Mouse (Mus musculus) small intestine, adult 2 months (tissue): ENCODE results near the gene Sirpb1b. TPM values are rescaled to one million over a fixed set of nuclear protein-coding genes. Genes with fewer than 3 reads are reported as not detected.
"Not testable (repeated sequence)": the region's sequence is repeated elsewhere in the genome, so short reads cannot be mapped to it uniquely, and the experiment has no call there.

ENCODE experiments used
- H3K27ac ChIP-seq: fragments of 200-500 bp; 2 replicates; pipeline ENCODE4 v1.5.1; 2012; ENCODE audit warnings: low read depth, low read length, control low read depth, inconsistent platforms; ENCODE audit not compliant: insufficient read depth
- H3K27me3 ChIP-seq: fragments of 200-500 bp; 2 replicates; pipeline ENCODE4 v1.6.1; 2012; ENCODE audit warnings: mild to moderate bottlenecking, moderate library complexity, low read length, inconsistent platforms; ENCODE audit not compliant: control insufficient read depth, insufficient read depth
- H3K36me3 ChIP-seq: fragments of 200-500 bp; 2 replicates; pipeline ENCODE4 v1.6.1; 2012; ENCODE audit warnings: mild to moderate bottlenecking, low read length, control low read depth, inconsistent platforms; ENCODE audit not compliant: control insufficient read depth, insufficient read depth
- H3K4me1 ChIP-seq: fragments of 200-500 bp; 2 replicates; pipeline ENCODE4 v1.6.1; 2012; ENCODE audit warnings: low read length, inconsistent platforms, mixed read lengths; ENCODE audit not compliant: control insufficient read depth, insufficient read depth, insufficient read length
- H3K4me3 ChIP-seq: fragments of 200-500 bp; 2 replicates; pipeline ENCODE4 v1.5.1; 2012; ENCODE audit warnings: low read depth, mild to moderate bottlenecking, control low read depth, inconsistent platforms, low read length, moderate library complexity
- CTCF ChIP-seq: fragments of 200-500 bp; IDR thresholded peaks from 2 replicates; pipeline ENCODE4 v1.5.1; 2012; ENCODE audit warnings: low read depth, mild to moderate bottlenecking, control low read depth, inconsistent platforms, low read length, moderate library complexity, mixed read lengths; ENCODE audit not compliant: insufficient replicate concordance, insufficient read length; ENCODE audit errors: extremely low read depth
- POLR2A ChIP-seq: fragments of 200-500 bp; IDR thresholded peaks from 2 replicates; pipeline ENCODE4 v1.6.1; 2012; ENCODE audit warnings: low read depth, mild to moderate bottlenecking, control low read depth, inconsistent platforms, low read length, moderate library complexity
- WGBS: fragments of 180-500 bp; shearing (Covaris S2); methylation state at CpG from one replicate; pipeline ENCODE4 v1.1.7; 2018; 5-methylcytosine and 5-hydroxymethylcytosine counted together
- polyA plus RNA-seq: library from polyadenylated mRNA; depleted of rRNA; stranded (reverse); fragments of >200 nt; gene quantifications from 2 replicates; pipeline ENCODE4 v1.2.3, GENCODE M21; 2012; rRNA removed

The Sirpb1b gene
- polyA plus RNA-seq = not detected in 2 replicates

GRCm38 (mm10) chr3:15574887-15575286, at the start of gene Sirpb1b:
Gene Sirpb1b, minus strand, starts transcription at chr3:15575065.
- H3K27ac ChIP-seq, H3K4me3 ChIP-seq, H3K27me3 ChIP-seq, H3K36me3 ChIP-seq, H3K4me1 ChIP-seq: not testable (repeated sequence)
- 50% methylated on average over 1 of the region's 1 CpGs for WGBS

- WGBS = 88% methylated on average over 2 of the region's 2 CpGs
- not testable (repeated sequence) for H3K36me3 ChIP-seq, H3K27ac ChIP-seq
These were observed 15.7 kb upstream of the Sirpb1b start for GRCm38 (mm10) chr3:15590377-15591117.

GRCm38 (mm10) chr3:15586665-15587064, 11.8 kb upstream of the Sirpb1b start:
- not testable (repeated sequence) for H3K4me3 ChIP-seq, H3K27ac ChIP-seq, H3K4me1 ChIP-seq, H3K27me3 ChIP-seq, H3K36me3 ChIP-seq
- WGBS = 83% methylated on average over 1 of the region's 1 CpGs

More at GRCm38 (mm10) chr3:15590377-15591117, 15.7 kb upstream of the Sirpb1b start:
- H3K27me3 ChIP-seq, H3K4me3 ChIP-seq, H3K4me1 ChIP-seq: not testable (repeated sequence)

GRCm38 (mm10) chr3:15583452-15583851, 8.6 kb upstream of the Sirpb1b start:
- no peaks in the 10 kb centered on the region for H3K36me3 ChIP-seq
- H3K4me3 ChIP-seq = no peak overlapping the region
- no peaks in the 10 kb centered on the region for H3K27me3 ChIP-seq
- no peak for TF ChIP-seq POLR2A
- TF ChIP-seq CTCF = no peak
- no peak overlapping the region for H3K27ac ChIP-seq
- WGBS = 77% methylated on average over 1 of the region's 1 CpGs
- no peaks in the 10 kb centered on the region for H3K4me1 ChIP-seq

- H3K27me3 ChIP-seq, H3K36me3 ChIP-seq, H3K4me3 ChIP-seq, H3K4me1 ChIP-seq, H3K27ac ChIP-seq: not testable (repeated sequence)
- 83% methylated on average over 3 of the region's 3 CpGs for WGBS
These were observed 8.1 kb upstream of the Sirpb1b start for GRCm38 (mm10) chr3:15582948-15583347.

GRCm38 (mm10) chr3:15576466-15576865, 1.6 kb upstream of the Sirpb1b start:
- not testable (repeated sequence) for H3K4me3 ChIP-seq, H3K27ac ChIP-seq

GRCm38 (mm10) chr3:15528589-15528988, 46.3 kb downstream of the Sirpb1b start:
- H3K27ac ChIP-seq = no peak overlapping the region
- no peaks in the 10 kb centered on the region for H3K36me3 ChIP-seq
- no peak for TF ChIP-seq POLR2A
- TF ChIP-seq CTCF = no peak
- H3K4me3 ChIP-seq = no peak overlapping the region
- H3K4me1 ChIP-seq = no peaks in the 10 kb centered on the region
- H3K27me3 ChIP-seq = no peaks in the 10 kb centered on the region

More at GRCm38 (mm10) chr3:15576466-15576865, 1.6 kb upstream of the Sirpb1b start:
- H3K36me3 ChIP-seq, H3K27me3 ChIP-seq, H3K4me1 ChIP-seq: not testable (repeated sequence)

GRCm38 (mm10) chr3:15513608-15514007, 61.3 kb downstream of the Sirpb1b start:
- 84% methylated on average over 11 of the region's 11 CpGs for WGBS
- H3K4me3 ChIP-seq, H3K27ac ChIP-seq, H3K4me1 ChIP-seq, H3K36me3 ChIP-seq, H3K27me3 ChIP-seq: not testable (repeated sequence)

- H3K27me3 ChIP-seq, H3K27ac ChIP-seq, H3K4me3 ChIP-seq, H3K36me3 ChIP-seq, H3K4me1 ChIP-seq: not testable (repeated sequence)
- 80% methylated on average over 3 of the region's 3 CpGs for WGBS
These were observed 67.0 kb downstream of the Sirpb1b start for GRCm38 (mm10) chr3:15507792-15508321.

GRCm38 (mm10) chr3:15474831-15475230, 100.0 kb downstream of the Sirpb1b start:
- not testable (repeated sequence) for H3K27ac ChIP-seq, H3K4me3 ChIP-seq, H3K27me3 ChIP-seq, H3K36me3 ChIP-seq, H3K4me1 ChIP-seq
- WGBS = 48% methylated on average over 2 of the region's 2 CpGs

GRCm38 (mm10) chr3:15470158-15470557, 104.7 kb downstream of the Sirpb1b start:
- H3K4me3 ChIP-seq, H3K27ac ChIP-seq, H3K36me3 ChIP-seq, H3K4me1 ChIP-seq, H3K27me3 ChIP-seq: not testable (repeated sequence)
- 82% methylated on average over 1 of the region's 3 CpGs for WGBS
